In genomic region chr3:80056636-80057350, GRCm38 (mm10) we compare ENCODE assay signal across 17 mouse cellular contexts.
A peak's percentile ranks its signal among the peaks of the same experiment; 100 is the strongest.
DNase-seq lines count a peak whose midpoint lies in the region; ATAC-seq and TF ChIP-seq lines count a peak whose summit lies in the region.
"Had no signal": no experiment of that assay in that cellular context is flagged by ENCODE, and none has a peak within 500 bp of the region (broad histone marks: within the 10 kb centered on the region; RNA-seq: fewer than 3 reads in every experiment).

No protein-coding gene starts in this region.

- H3K4me3 ChIP-seq in heart, embryonic 16.5 days (ENCODE audit: low read length), result no peak overlapping the region
- no peak overlapping the region for H3K4me3 ChIP-seq in lung, embryonic 14.5 days (ENCODE audit: low read depth, low read length)
- H3K4me3 ChIP-seq in embryonic fibroblast, embryonic 13.5 days (ENCODE audit: insufficient read depth, low read length), result no peak overlapping the region
- no peak overlapping the region for H3K4me3 ChIP-seq in hindbrain, embryonic 16.5 days (ENCODE audit: low read length)
- H3K4me3 ChIP-seq: forebrain, embryonic 10.5 days; megakaryocyte, embryonic 14.5 days had no signal

- no peak for ATAC-seq in heart, embryonic 16.5 days (replicated peaks; ENCODE audit: extremely low read depth, insufficient read depth, low FRiP score)
- peak; percentile 67 for ATAC-seq in lung, embryonic 14.5 days (ENCODE audit: insufficient read depth)
- ATAC-seq in hindbrain, embryonic 16.5 days, result no peak
- ATAC-seq: hindbrain, postnatal 0 days had no signal

- no peak for TF ChIP-seq CTCF in lung, embryonic 14.5 days (IDR thresholded peaks at IDR 0.05; ENCODE audit: low read depth)
- no peak for TF ChIP-seq CTCF in embryonic fibroblast, embryonic 13.5 days (IDR thresholded peaks at IDR 0.05; ENCODE audit: borderline replicate concordance, insufficient read depth, low read length)

- no peak for DNase-seq in heart, adult 18-20 months
- peak; percentile 59 for DNase-seq in lung, embryonic 14.5 days
- no peak for DNase-seq in lung, postnatal 10 days
- peak; percentile 55 for DNase-seq in lung, postnatal 25 days (ENCODE audit: low spot score)
- DNase-seq in layer of hippocampus, postnatal 14 days (ENCODE audit: low spot score in 2 of 2), result no peak
- DNase-seq: cerebellum, adult 9-10 months; gastrocnemius, postnatal 14 days; heart, postnatal 10 days; kidney, adult 11 months; layer of hippocampus, postnatal 36 days; thymus, postnatal 25 days had no signal

- no peaks in the 10 kb centered on the region for H3K27me3 ChIP-seq in heart, embryonic 16.5 days (ENCODE audit: control insufficient read depth, insufficient read depth, low read length)
- H3K27me3 ChIP-seq in lung, embryonic 14.5 days (ENCODE audit: insufficient read depth, low read length), result no peaks in the 10 kb centered on the region
- H3K27me3 ChIP-seq in hindbrain, embryonic 16.5 days (replicated peaks; ENCODE audit: control insufficient read depth, insufficient read depth, low read length), result no peaks in the 10 kb centered on the region
- H3K27me3 ChIP-seq: megakaryocyte, embryonic 14.5 days had no signal

- no peak overlapping the region for H3K4me2 ChIP-seq in heart, embryonic 16.5 days (ENCODE audit: low read depth, low read length)
- peak overlapping the region; percentile 39 for H3K4me2 ChIP-seq in lung, embryonic 14.5 days
- no peak overlapping the region for H3K4me2 ChIP-seq in hindbrain, embryonic 16.5 days (ENCODE audit: low read length)

- H3K4me1 ChIP-seq in heart, embryonic 16.5 days (ENCODE audit: control insufficient read depth, insufficient read depth, low read length), result peaks cover 17% of the 10 kb centered on the region
- H3K4me1 ChIP-seq in lung, embryonic 14.5 days (ENCODE audit: insufficient read depth), result peaks cover 10% of the 10 kb centered on the region; the same call in 1 of the 2 replicates
- peaks cover 11% of the 10 kb centered on the region for H3K4me1 ChIP-seq in embryonic fibroblast, embryonic 13.5 days (ENCODE audit: control insufficient read depth, insufficient read depth, low read length)
- H3K4me1 ChIP-seq in hindbrain, embryonic 16.5 days (ENCODE audit: control insufficient read depth, insufficient read depth, low read depth, low read length), result no peaks in the 10 kb centered on the region
- H3K4me1 ChIP-seq: forebrain, embryonic 10.5 days had no signal

- WGBS in heart, embryonic 16.5 days, result 55% methylated on average over 6 of the region's 6 CpGs
- WGBS in lung, embryonic 14.5 days, result 25% methylated on average over 6 of the region's 6 CpGs
- 74% methylated on average over 6 of the region's 6 CpGs for WGBS in hindbrain, embryonic 16.5 days

- peak overlapping the region; percentile 33 for H3K27ac ChIP-seq in heart, embryonic 16.5 days (ENCODE audit: low read length)
- peak overlapping the region; percentile 84 for H3K27ac ChIP-seq in lung, embryonic 14.5 days (ENCODE audit: low read depth)
- peak overlapping the region; percentile 26 for H3K27ac ChIP-seq in embryonic fibroblast, embryonic 13.5 days (ENCODE audit: insufficient read depth, low read length)
- H3K27ac ChIP-seq in hindbrain, embryonic 16.5 days (ENCODE audit: low read depth, low read length), result no peak overlapping the region
- H3K27ac ChIP-seq: forebrain, embryonic 10.5 days; hindbrain, postnatal 0 days had no signal

- no peaks in the 10 kb centered on the region for H3K36me3 ChIP-seq in heart, embryonic 16.5 days (ENCODE audit: control insufficient read depth, insufficient read depth)
- H3K36me3 ChIP-seq in lung, embryonic 14.5 days (ENCODE audit: insufficient read depth), result no peaks in the 10 kb centered on the region
- no peaks in the 10 kb centered on the region for H3K36me3 ChIP-seq in hindbrain, embryonic 16.5 days (ENCODE audit: control insufficient read depth, insufficient read depth, low read length)
- H3K36me3 ChIP-seq: forebrain, embryonic 10.5 days had no signal

- no peaks in the 10 kb centered on the region for H3K9me3 ChIP-seq in heart, embryonic 16.5 days (replicated peaks; ENCODE audit: control insufficient read depth, low read length)
- H3K9me3 ChIP-seq in lung, embryonic 14.5 days (ENCODE audit: low read depth, low read length), result no peaks in the 10 kb centered on the region
- no peaks in the 10 kb centered on the region for H3K9me3 ChIP-seq in hindbrain, embryonic 16.5 days (ENCODE audit: control insufficient read depth, low read length)
- H3K9me3 ChIP-seq: forebrain, embryonic 10.5 days; megakaryocyte, embryonic 14.5 days had no signal

- TF ChIP-seq POLR2A in embryonic fibroblast, embryonic 13.5 days (IDR thresholded peaks at IDR 0.05; ENCODE audit: low read depth, low read length), result no peak

- H3K9ac ChIP-seq in heart, embryonic 16.5 days (ENCODE audit: low read length), result no peak overlapping the region
- no peak overlapping the region for H3K9ac ChIP-seq in lung, embryonic 14.5 days
- no peak overlapping the region for H3K9ac ChIP-seq in hindbrain, embryonic 16.5 days (ENCODE audit: low read depth, low read length)

Comparison
In these comparisons a context has a peak if more than half of its experiments do, and no peak if none do; other contexts are left out.
1. DNase-seq: peak in lung, embryonic 14.5 days (single experiment) and lung, postnatal 25 days (single experiment); none in heart, adult 18-20 months (0 of 2), lung, postnatal 10 days (single experiment) and layer of hippocampus, postnatal 14 days (0 of 2).